Mouse (Mus musculus) forebrain, embryonic 14.5 days (tissue): ENCODE data around the gene Zfp110. TPM values are rescaled to one million over a fixed set of nuclear protein-coding genes. Genes with fewer than 3 reads are reported as not detected.
"Not testable (repeated sequence)": the region's sequence is repeated elsewhere in the genome, so short reads cannot be mapped to it uniquely, and the experiment has no call there.

Experiments
- ATAC-seq: fragments of 200-750 bp; cut with Nextera tagmentation; 2 replicates; pipeline ENCODE4 v1.8.0; 2017; ENCODE audit warnings: mild to moderate bottlenecking, moderate library complexity
- DNase-seq: peaks from one replicate; pipeline ENCODE4 v3.0.0-alpha.2; 2015; ENCODE audit warnings: low spot score
- H3K27ac ChIP-seq: fragments of 300-500 bp; sonication (generic); 2 replicates; pipeline ENCODE4 v1.5.1; 2014; ENCODE audit warnings: low read depth, mild to moderate bottlenecking, control low read depth, low read length, moderate library complexity
- H3K27me3 ChIP-seq: fragments of 300-500 bp; sonication (generic); replicated peaks from 2 replicates; pipeline ENCODE4 v1.6.1; 2014; ENCODE audit warnings: low read length, control low read depth, mixed read lengths; ENCODE audit not compliant: control insufficient read depth, insufficient read depth
- H3K36me3 ChIP-seq: fragments of 300-500 bp; sonication (generic); 2 replicates; pipeline ENCODE4 v1.6.1; 2014; ENCODE audit warnings: low read length, control low read depth; ENCODE audit not compliant: control insufficient read depth, insufficient read depth
- H3K4me1 ChIP-seq: fragments of 300-500 bp; sonication (generic); 2 replicates; pipeline ENCODE4 v1.6.1; 2014; ENCODE audit warnings: antibody characterized with exemption, low read length, control low read depth; ENCODE audit not compliant: control insufficient read depth, insufficient read depth
- H3K4me2 ChIP-seq: fragments of 300-500 bp; sonication (generic); 2 replicates; pipeline ENCODE4 v1.6.1; 2014; ENCODE audit warnings: mild to moderate bottlenecking, control low read depth, low read length
- H3K4me3 ChIP-seq: fragments of 300-500 bp; sonication (generic); 2 replicates; pipeline ENCODE4 v1.5.1; 2014; ENCODE audit warnings: low read depth, low read length, control low read depth
- H3K9ac ChIP-seq: fragments of 300-500 bp; sonication (generic); 2 replicates; pipeline ENCODE4 v1.6.1; 2014; ENCODE audit warnings: mild to moderate bottlenecking, low read length, control low read depth, moderate library complexity
- H3K9me3 ChIP-seq: fragments of 300-500 bp; sonication (generic); replicated peaks from 2 replicates; pipeline ENCODE4 v1.6.1; 2016; ENCODE audit warnings: low read length, control low read depth, mixed read lengths; ENCODE audit not compliant: control insufficient read depth
- WGBS: fragments of 180-500 bp; shearing (Covaris S2); extraction: QIAGEN DNeasy Blood & Tissue Kit; methylation state at CpG from one replicate; pipeline ENCODE4 v1.1.7; 2014; 5-methylcytosine and 5-hydroxymethylcytosine counted together
- polyA plus RNA-seq: library from polyadenylated mRNA; unstranded; fragments of >200 nt; fragmentation: Nextera tagmentation; extraction: Ambion mirVana; gene quantifications from 2 replicates; pipeline ENCODE4 v1.2.1, GENCODE M21; 2014

Gene Zfp110
- polyA plus RNA-seq, result 29.7 and 38.8 TPM in 2 replicates

GRCm38 (mm10) chr7:12834162-12835120 is at the start of gene Zfp110:
Gene Zfp110, plus strand, starts transcription at chr7:12834761.
- H3K36me3 ChIP-seq, result peaks cover 30% of the 10 kb centered on the region
- DNase-seq, result peak; percentile 94
- 4% methylated on average over 47 of the region's 47 CpGs for WGBS
- H3K9me3 ChIP-seq, result peaks cover 28% of the 10 kb centered on the region
- no peaks in the 10 kb centered on the region for H3K27me3 ChIP-seq
- no peaks in the 10 kb centered on the region for H3K4me1 ChIP-seq
- H3K4me2 ChIP-seq, result peak within 1 kb of the TSS; percentile 49
- 0 out of 2 replicates have a peak within 1 kb of the TSS, but pooled peaks have one; percentile 41 for H3K27ac ChIP-seq
- H3K9ac ChIP-seq, result peak within 1 kb of the TSS; percentile 75
- ATAC-seq, result peak; percentile 98
- H3K4me3 ChIP-seq, result peak within 1 kb of the TSS; percentile 42

GRCm38 (mm10) chr7:12787333-12787732 is 47.2 kb upstream of the Zfp110 start:
- DNase-seq (no peak), ATAC-seq (no peak)
- no peaks in the 10 kb centered on the region for H3K9me3 ChIP-seq
- H3K4me2 ChIP-seq, result no peak overlapping the region
- H3K36me3 ChIP-seq, result no peaks in the 10 kb centered on the region
- H3K9ac ChIP-seq, result no peak overlapping the region
- no peaks in the 10 kb centered on the region for H3K4me1 ChIP-seq
- WGBS, result 74% methylated on average over 6 of the region's 6 CpGs
- no peaks in the 10 kb centered on the region for H3K27me3 ChIP-seq
- H3K27ac ChIP-seq, result no peak overlapping the region
- H3K4me3 ChIP-seq, result no peak overlapping the region

- 15% methylated on average over 5 of the region's 5 CpGs for WGBS
- Histone ChIP-seq H3K27ac (no peak overlapping the region), H3K9ac (no peak overlapping the region), H3K36me3 (no peaks in the 10 kb centered on the region), H3K9me3 (no peaks in the 10 kb centered on the region), H3K4me2 (no peak overlapping the region), H3K4me3 (no peak overlapping the region), H3K27me3 (no peaks in the 10 kb centered on the region), H3K4me1 (no peaks in the 10 kb centered on the region)
- DNase-seq (no peak), ATAC-seq (peak; percentile 57; the same call in 1 of the 2 replicates)
Observed at GRCm38 (mm10) chr7:12788025-12788424, 46.5 kb upstream of the Zfp110 start.

- WGBS, result 88% methylated on average over 11 of the region's 11 CpGs
- H3K9ac ChIP-seq, H3K27me3 ChIP-seq, H3K36me3 ChIP-seq, ATAC-seq, DNase-seq, H3K27ac ChIP-seq, H3K4me2 ChIP-seq, H3K4me3 ChIP-seq, H3K4me1 ChIP-seq, H3K9me3 ChIP-seq: not testable (repeated sequence)
Observed at GRCm38 (mm10) chr7:12792624-12793023, 41.9 kb upstream of the Zfp110 start.

GRCm38 (mm10) chr7:12797971-12798370 is 36.6 kb upstream of the Zfp110 start:
- Histone ChIP-seq H3K27ac (no peak overlapping the region), H3K9me3 (0 out of 2 replicates have a peak, but pooled peaks cover 3% of the 10 kb centered on the region), H3K27me3 (no peaks in the 10 kb centered on the region), H3K4me1 (no peaks in the 10 kb centered on the region; the same call in 1 of the 2 replicates), H3K4me2 (no peak overlapping the region), H3K36me3 (no peaks in the 10 kb centered on the region), H3K4me3 (no peak overlapping the region), H3K9ac (no peak overlapping the region)
- DNase-seq, result no peak
- WGBS, result 64% methylated on average over 2 of the region's 2 CpGs
- ATAC-seq, result no peak

- H3K27me3 ChIP-seq, result no peaks in the 10 kb centered on the region
- no peak overlapping the region for H3K27ac ChIP-seq
- WGBS, result 97% methylated on average over 1 of the region's 1 CpGs
- DNase-seq (no peak), ATAC-seq (no peak)
- H3K4me1 ChIP-seq, result peaks cover 5% of the 10 kb centered on the region
- H3K9ac ChIP-seq, result no peak overlapping the region
- H3K4me2 ChIP-seq, result no peak overlapping the region
- 0 out of 2 replicates have a peak, but pooled peaks cover 3% of the 10 kb centered on the region for H3K9me3 ChIP-seq
- no peaks in the 10 kb centered on the region for H3K36me3 ChIP-seq
- H3K4me3 ChIP-seq, result no peak overlapping the region
Observed at GRCm38 (mm10) chr7:12799554-12799953, 35.0 kb upstream of the Zfp110 start.

GRCm38 (mm10) chr7:12802866-12803726 is 31.5 kb upstream of the Zfp110 start, which contains the start of gene Zscan18:
Gene Zscan18, minus strand, starts transcription at chr7:12803635.
- peaks cover 5% of the 10 kb centered on the region for H3K4me1 ChIP-seq
- peak; percentile 95 for DNase-seq
- H3K4me2 ChIP-seq, result peak within 1 kb of the TSS; percentile 83
- ATAC-seq, result peak; percentile 98
- 4% methylated on average over 31 of the region's 31 CpGs for WGBS
- H3K36me3 ChIP-seq, result peaks cover 20% of the 10 kb centered on the region
- no peaks in the 10 kb centered on the region for H3K9me3 ChIP-seq
- peak within 1 kb of the TSS; percentile 46 for H3K4me3 ChIP-seq
- H3K27ac ChIP-seq, result peak within 1 kb of the TSS; percentile 85
- H3K9ac ChIP-seq, result peak within 1 kb of the TSS; percentile 76
- no peaks in the 10 kb centered on the region for H3K27me3 ChIP-seq

- peak overlapping the region; percentile 46 for H3K4me3 ChIP-seq
- no peaks in the 10 kb centered on the region for H3K27me3 ChIP-seq
- no peak for ATAC-seq
- under 1% methylated on average over 16 of the region's 16 CpGs for WGBS
- H3K27ac ChIP-seq, result peak overlapping the region; percentile 85
- H3K36me3 ChIP-seq, result peaks cover 26% of the 10 kb centered on the region
- H3K9me3 ChIP-seq, result no peaks in the 10 kb centered on the region; the same call in none of the 2 replicates
- peak overlapping the region; percentile 83 for H3K4me2 ChIP-seq
- H3K9ac ChIP-seq, result peak overlapping the region; percentile 76
- H3K4me1 ChIP-seq, result peaks cover 5% of the 10 kb centered on the region
- no peak for DNase-seq
Observed at GRCm38 (mm10) chr7:12803727-12804071, 30.9 kb upstream of the Zfp110 start.
